Mouse (Mus musculus): ENCODE results near the gene Rnf40. TPM values are rescaled to one million over a fixed set of nuclear protein-coding genes. Genes with fewer than 3 reads are reported as not detected.
"Not testable (repeated sequence)": the region's sequence is repeated elsewhere in the genome, so short reads cannot be mapped to it uniquely, and the experiment has no call there.

Rnf40 gene
- polyA plus RNA-seq, 1 experiment = 32.2 TPM

DNA sequence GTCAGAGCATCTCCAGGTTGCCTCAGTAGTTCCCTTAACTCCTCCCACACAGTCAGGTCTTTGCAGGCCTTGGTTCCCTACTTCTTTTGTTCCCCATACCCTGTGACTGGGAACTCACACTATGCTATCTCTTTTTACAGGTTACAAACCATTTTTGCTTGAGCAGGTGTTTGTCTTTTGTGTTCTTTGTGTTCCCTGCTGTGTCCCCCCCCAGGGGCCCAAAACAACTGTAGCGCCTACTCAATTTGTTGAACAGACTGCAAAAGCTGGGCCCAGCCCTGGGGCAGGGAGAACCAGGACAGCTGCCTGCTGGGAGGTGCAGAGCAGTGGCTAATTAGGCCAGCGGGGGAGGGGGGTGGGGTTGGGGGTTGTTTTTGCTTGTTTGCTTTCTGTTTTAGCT, 29.4 kb downstream of the Rnf40 start:
- Histone ChIP-seq H3K4me2 (ENCODE audit: low read depth) (no peak overlapping the region), H3K4me3 (no peak overlapping the region), H3K27me3 (ENCODE audit: control insufficient read depth, insufficient read depth, insufficient read length) (no peaks in the 10 kb centered on the region), H3K36me3 (ENCODE audit: control insufficient read depth, insufficient read depth) (no peaks in the 10 kb centered on the region), H3ac (ENCODE audit: control insufficient read depth, insufficient read length) (no peak overlapping the region), H3K79me2 (ENCODE audit: control insufficient read depth, insufficient read depth) (peaks cover 9% of the 10 kb centered on the region)
- TF ChIP-seq CEBPB (IDR thresholded peaks at IDR 0.05; ENCODE audit: insufficient read depth, poor library complexity, severe bottlenecking) (no peak), TCF3 (IDR thresholded peaks at IDR 0.05; ENCODE audit: insufficient read length, low read depth) (no peak), MYOG (IDR thresholded peaks at IDR 0.05; ENCODE audit: control insufficient read depth in 1 of 3, insufficient read depth in 1 of 3, insufficient read length in 2 of 3, low read depth in 2 of 3) (no peak), E2F4 (IDR thresholded peaks at IDR 0.05; ENCODE audit: insufficient read depth) (no peak), MAX (IDR thresholded peaks at IDR 0.05; ENCODE audit: low read depth) (no peak), SRF (IDR thresholded peaks at IDR 0.05; ENCODE audit: control insufficient read depth, insufficient read length, low read depth) (no peak), REST (IDR thresholded peaks at IDR 0.05; ENCODE audit: insufficient read depth, insufficient read length) (no peak), TCF12 (IDR thresholded peaks at IDR 0.05; ENCODE audit: insufficient read depth, poor library complexity, severe bottlenecking) (no peak), MYOD1 (IDR thresholded peaks at IDR 0.05; ENCODE audit: control insufficient read depth in 1 of 3, insufficient read length in 2 of 3, low read depth in 2 of 3) (no peak), POLR2AphosphoS2 (IDR thresholded peaks at IDR 0.05; ENCODE audit: insufficient read length, low read depth) (no peak), USF1 (IDR thresholded peaks at IDR 0.05; ENCODE audit: low read depth) (no peak), POLR2A (IDR thresholded peaks at IDR 0.05; ENCODE audit: insufficient read length, low read depth) (no peak)

DNA sequence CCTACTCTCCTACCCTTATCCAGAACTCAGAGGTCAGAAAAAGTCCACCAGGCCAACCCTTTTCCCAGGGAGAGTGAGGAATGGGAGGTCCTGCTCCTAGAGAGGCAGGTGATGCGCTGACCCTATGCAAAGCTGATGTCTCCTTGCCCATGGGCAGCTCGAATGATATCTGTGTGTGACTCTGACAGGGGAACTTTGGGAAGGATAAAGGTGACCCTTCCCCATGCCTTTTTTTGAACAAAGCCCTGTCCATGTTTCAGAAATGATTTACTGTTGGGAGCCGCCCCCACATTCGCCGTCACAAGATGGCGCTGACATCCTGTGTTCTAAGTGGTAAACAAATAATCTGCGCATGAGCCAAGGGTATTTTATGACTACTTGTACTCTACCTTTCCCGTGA, 29.8 kb downstream of the Rnf40 start:
- not testable (repeated sequence) for H3K36me3 ChIP-seq (ENCODE audit: control insufficient read depth, insufficient read depth); H3K4me2 ChIP-seq (ENCODE audit: low read depth); H3ac ChIP-seq (ENCODE audit: control insufficient read depth, insufficient read length); H3K4me3 ChIP-seq; H3K79me2 ChIP-seq (ENCODE audit: control insufficient read depth, insufficient read depth); H3K27me3 ChIP-seq (ENCODE audit: control insufficient read depth, insufficient read depth, insufficient read length)

DNA sequence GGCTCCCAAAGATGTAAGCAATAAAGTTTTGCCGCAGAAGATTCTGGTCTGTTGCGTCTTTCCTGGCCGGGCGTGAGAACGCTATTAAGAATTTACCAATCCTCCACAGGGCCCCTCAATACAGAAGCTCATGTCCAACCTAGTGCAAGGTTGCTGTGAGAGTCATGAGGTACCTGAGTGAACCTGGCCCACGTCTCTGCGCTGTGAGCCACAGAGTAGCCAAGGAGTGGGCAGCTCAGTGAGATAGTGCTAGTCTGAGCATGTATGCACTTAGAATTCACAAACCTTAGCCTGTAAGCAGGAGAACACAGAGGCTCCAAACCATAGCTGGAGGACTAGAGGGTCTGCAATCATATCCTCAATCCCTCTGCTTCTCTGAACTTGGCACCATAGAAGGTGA, 37.5 kb downstream of the Rnf40 start:
- Histone ChIP-seq H3K4me2 (ENCODE audit: low read depth) (no peak overlapping the region), H3K27me3 (ENCODE audit: control insufficient read depth, insufficient read depth, insufficient read length) (peaks cover 16% of the 10 kb centered on the region), H3K36me3 (ENCODE audit: control insufficient read depth, insufficient read depth) (no peaks in the 10 kb centered on the region), H3K4me3 (no peak overlapping the region), H3K79me2 (ENCODE audit: control insufficient read depth, insufficient read depth) (no peaks in the 10 kb centered on the region), H3ac (ENCODE audit: control insufficient read depth, insufficient read length) (no peak overlapping the region)
- TF ChIP-seq CEBPB (IDR thresholded peaks at IDR 0.05; ENCODE audit: insufficient read depth, poor library complexity, severe bottlenecking) (no peak), REST (IDR thresholded peaks at IDR 0.05; ENCODE audit: insufficient read depth, insufficient read length) (no peak), TCF3 (IDR thresholded peaks at IDR 0.05; ENCODE audit: insufficient read length, low read depth) (no peak), POLR2A (IDR thresholded peaks at IDR 0.05; ENCODE audit: insufficient read length, low read depth) (no peak)

DNA sequence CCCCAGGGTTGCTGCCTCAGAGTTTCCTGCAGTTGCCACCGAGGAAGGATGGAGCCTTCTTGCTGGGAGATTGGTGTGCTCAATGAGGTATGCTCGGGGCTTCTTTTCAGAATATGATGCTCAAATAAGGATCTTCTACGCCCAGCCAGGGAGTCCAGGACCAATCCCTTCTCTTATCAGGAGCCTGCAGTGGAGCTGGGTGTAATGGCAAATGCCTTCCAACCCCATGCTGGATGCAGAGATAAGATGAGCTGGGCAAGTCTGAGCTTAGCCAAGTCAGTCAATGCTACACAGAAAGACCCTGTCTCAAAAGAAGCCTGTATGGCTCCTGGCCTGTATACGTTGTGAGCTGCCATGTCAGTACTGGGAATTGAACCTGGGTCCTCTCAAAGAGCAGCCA, 37.9 kb downstream of the Rnf40 start:
- H3K4me3 ChIP-seq = no peak overlapping the region
- TF ChIP-seq USF1 (IDR thresholded peaks at IDR 0.05; ENCODE audit: low read depth) = no peak
- no peak for TF ChIP-seq POLR2AphosphoS2 (IDR thresholded peaks at IDR 0.05; ENCODE audit: insufficient read length, low read depth)
- TF ChIP-seq MAX (IDR thresholded peaks at IDR 0.05; ENCODE audit: low read depth) = no peak
- no peak for TF ChIP-seq MYOG (IDR thresholded peaks at IDR 0.05; ENCODE audit: control insufficient read depth in 1 of 3, insufficient read depth in 1 of 3, insufficient read length in 2 of 3, low read depth in 2 of 3)
- no peak for TF ChIP-seq TCF3 (IDR thresholded peaks at IDR 0.05; ENCODE audit: insufficient read length, low read depth)
- TF ChIP-seq POLR2A (IDR thresholded peaks at IDR 0.05; ENCODE audit: insufficient read length, low read depth) = no peak
- TF ChIP-seq CEBPB (IDR thresholded peaks at IDR 0.05; ENCODE audit: insufficient read depth, poor library complexity, severe bottlenecking) = no peak
- no peak for TF ChIP-seq REST (IDR thresholded peaks at IDR 0.05; ENCODE audit: insufficient read depth, insufficient read length)
- no peak for TF ChIP-seq SRF (IDR thresholded peaks at IDR 0.05; ENCODE audit: control insufficient read depth, insufficient read length, low read depth)
- no peak for TF ChIP-seq TCF12 (IDR thresholded peaks at IDR 0.05; ENCODE audit: insufficient read depth, poor library complexity, severe bottlenecking)
- TF ChIP-seq E2F4 (IDR thresholded peaks at IDR 0.05; ENCODE audit: insufficient read depth) = no peak
- no peak for TF ChIP-seq MYOD1 (IDR thresholded peaks at IDR 0.05; ENCODE audit: control insufficient read depth in 1 of 3, insufficient read length in 2 of 3, low read depth in 2 of 3)
- H3ac ChIP-seq (ENCODE audit: control insufficient read depth, insufficient read length) = no peak overlapping the region
- no peaks in the 10 kb centered on the region for H3K36me3 ChIP-seq (ENCODE audit: control insufficient read depth, insufficient read depth)
- H3K79me2 ChIP-seq (ENCODE audit: control insufficient read depth, insufficient read depth) = no peaks in the 10 kb centered on the region
- peaks cover 16% of the 10 kb centered on the region for H3K27me3 ChIP-seq (ENCODE audit: control insufficient read depth, insufficient read depth, insufficient read length)
- H3K4me2 ChIP-seq (ENCODE audit: low read depth) = no peak overlapping the region

DNA sequence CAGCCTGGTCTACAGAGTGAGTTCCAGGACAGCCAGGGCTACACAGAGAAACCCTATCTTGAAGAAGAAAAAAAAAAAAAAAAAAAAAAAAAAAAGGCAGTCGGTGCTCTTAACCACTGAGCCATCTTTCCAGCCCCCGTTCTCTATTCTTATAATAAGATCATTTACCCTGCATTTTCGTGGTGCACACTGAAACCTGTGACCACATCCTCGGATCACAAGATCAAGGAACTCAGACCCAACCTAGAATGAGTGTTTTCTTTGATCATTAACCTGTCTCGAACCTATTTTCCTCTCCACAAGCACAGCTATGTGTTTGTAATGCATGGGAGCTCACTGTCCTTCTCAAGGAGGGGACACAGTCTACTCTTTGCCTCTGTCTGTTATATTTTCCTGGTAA, 40.1 kb downstream of the Rnf40 start:
- H3K79me2 ChIP-seq (ENCODE audit: control insufficient read depth, insufficient read depth) = no peaks in the 10 kb centered on the region
- H3K27me3 ChIP-seq (ENCODE audit: control insufficient read depth, insufficient read depth, insufficient read length) = peaks cover 16% of the 10 kb centered on the region
- H3K4me3 ChIP-seq = no peak overlapping the region
- H3ac ChIP-seq (ENCODE audit: control insufficient read depth, insufficient read length) = no peak overlapping the region
- TF ChIP-seq TCF3 (IDR thresholded peaks at IDR 0.05; ENCODE audit: insufficient read length, low read depth) (no peak), POLR2AphosphoS2 (IDR thresholded peaks at IDR 0.05; ENCODE audit: insufficient read length, low read depth) (no peak), CEBPB (IDR thresholded peaks at IDR 0.05; ENCODE audit: insufficient read depth, poor library complexity, severe bottlenecking) (no peak)
- no peaks in the 10 kb centered on the region for H3K36me3 ChIP-seq (ENCODE audit: control insufficient read depth, insufficient read depth)
- no peak overlapping the region for H3K4me2 ChIP-seq (ENCODE audit: low read depth)

DNA sequence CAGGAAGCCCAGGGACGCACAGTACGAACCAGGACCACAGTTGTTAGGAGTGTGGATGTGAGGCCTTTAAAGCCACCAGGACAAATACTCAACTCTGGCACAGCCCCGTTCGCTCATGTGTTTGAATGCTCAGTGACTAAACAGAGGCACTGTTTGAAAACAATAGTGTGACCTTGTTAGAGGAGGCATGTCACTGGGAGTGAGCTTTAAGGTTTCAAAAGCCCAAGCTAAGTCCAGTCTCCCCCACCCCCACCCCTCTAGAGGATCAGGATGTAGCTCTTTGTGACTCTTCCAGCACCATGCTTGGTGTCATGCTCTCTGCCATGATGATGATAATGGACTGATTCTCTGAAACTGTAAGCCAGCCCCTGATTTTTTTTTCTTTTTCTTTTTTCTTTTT, 42.8 kb downstream of the Rnf40 start:
- Histone ChIP-seq H3K36me3 (ENCODE audit: control insufficient read depth, insufficient read depth) (no peaks in the 10 kb centered on the region), H3K79me2 (ENCODE audit: control insufficient read depth, insufficient read depth) (no peaks in the 10 kb centered on the region), H3ac (ENCODE audit: control insufficient read depth, insufficient read length) (no peak overlapping the region), H3K4me3 (no peak overlapping the region), H3K27me3 (ENCODE audit: control insufficient read depth, insufficient read depth, insufficient read length) (peaks cover 15% of the 10 kb centered on the region), H3K4me2 (ENCODE audit: low read depth) (no peak overlapping the region)
- TF ChIP-seq CEBPB (IDR thresholded peaks at IDR 0.05; ENCODE audit: insufficient read depth, poor library complexity, severe bottlenecking) (no peak), TCF12 (IDR thresholded peaks at IDR 0.05; ENCODE audit: insufficient read depth, poor library complexity, severe bottlenecking) (no peak), POLR2AphosphoS2 (IDR thresholded peaks at IDR 0.05; ENCODE audit: insufficient read length, low read depth) (no peak), SRF (IDR thresholded peaks at IDR 0.05; ENCODE audit: control insufficient read depth, insufficient read length, low read depth) (no peak), REST (IDR thresholded peaks at IDR 0.05; ENCODE audit: insufficient read depth, insufficient read length) (no peak), POLR2A (IDR thresholded peaks at IDR 0.05; ENCODE audit: insufficient read length, low read depth) (no peak), MYOD1 (IDR thresholded peaks at IDR 0.05; ENCODE audit: control insufficient read depth in 1 of 3, insufficient read length in 2 of 3, low read depth in 2 of 3) (no peak), MAX (IDR thresholded peaks at IDR 0.05; ENCODE audit: low read depth) (no peak), MYOG (IDR thresholded peaks at IDR 0.05; ENCODE audit: control insufficient read depth in 1 of 3, insufficient read depth in 1 of 3, insufficient read length in 2 of 3, low read depth in 2 of 3) (no peak), USF1 (IDR thresholded peaks at IDR 0.05; ENCODE audit: low read depth) (no peak), E2F4 (IDR thresholded peaks at IDR 0.05; ENCODE audit: insufficient read depth) (no peak), TCF3 (IDR thresholded peaks at IDR 0.05; ENCODE audit: insufficient read length, low read depth) (no peak)
